Mouse (Mus musculus): ENCODE results near the gene Igfals. TPM values are rescaled to one million over a fixed set of nuclear protein-coding genes. Genes with fewer than 3 reads are reported as not detected.

The Igfals gene
- polyA plus RNA-seq, 1 experiment = 0.25 TPM

DNA sequence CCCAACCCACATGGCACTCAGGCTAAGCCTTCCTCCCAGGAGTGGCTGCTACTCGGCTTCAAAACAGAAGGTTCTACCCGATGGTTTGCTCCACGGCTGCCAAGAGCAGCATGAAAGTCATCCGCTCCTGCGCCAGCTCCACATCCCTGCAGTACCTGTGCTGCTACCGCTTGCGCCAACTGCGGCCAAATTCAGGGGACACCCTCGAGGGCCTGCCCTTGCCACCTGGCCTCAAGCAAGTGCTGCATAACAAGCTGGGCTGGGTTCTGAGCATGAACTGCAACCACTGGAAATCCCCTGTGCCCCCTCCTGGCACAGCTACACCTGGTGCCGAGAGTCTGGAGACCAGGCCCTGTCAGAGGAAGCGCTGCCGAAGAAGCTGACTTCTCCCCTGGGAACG, 25.5 kb downstream of the Igfals start:
- TF ChIP-seq FLI1 (IDR thresholded peaks at IDR 0.05; ENCODE audit: low read length) (no peak), GATA1 (IDR thresholded peaks at IDR 0.05; ENCODE audit: borderline replicate concordance, low read length) (no peak)
- Histone ChIP-seq H3K36me3 (replicated peaks; ENCODE audit: low read length) (peaks cover 57% of the 10 kb centered on the region), H3K4me3 (replicated peaks) (no peak overlapping the region), H3K4me1 (peaks cover 68% of the 10 kb centered on the region), H3K27me3 (replicated peaks) (no peaks in the 10 kb centered on the region), H3K9me3 (no peaks in the 10 kb centered on the region)

DNA sequence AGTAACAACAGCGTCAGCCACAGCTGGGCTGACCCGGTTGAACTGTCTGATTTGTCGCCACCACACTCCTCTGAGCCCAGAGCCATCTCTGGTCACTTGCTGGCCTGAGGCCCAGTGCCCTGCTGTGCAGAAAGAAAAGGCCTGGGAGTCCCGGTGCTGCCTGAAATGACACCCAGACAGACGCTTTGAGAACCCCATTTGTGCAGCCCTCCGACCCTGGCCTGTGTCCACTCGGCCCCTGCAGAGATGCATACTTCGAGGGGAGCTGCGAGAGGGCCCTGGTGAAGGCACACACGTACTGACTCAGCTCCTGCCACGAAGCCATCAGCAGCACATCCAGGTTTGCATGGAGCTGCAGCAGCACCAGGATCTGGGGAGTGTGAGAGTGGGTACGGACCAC, 27.0 kb downstream of the Igfals start:
- Histone ChIP-seq H3K9me3 (no peaks in the 10 kb centered on the region), H3K4me3 (replicated peaks) (peak overlapping the region; percentile 53), H3K36me3 (replicated peaks; ENCODE audit: low read length) (peaks cover 68% of the 10 kb centered on the region), H3K4me1 (peaks cover 75% of the 10 kb centered on the region), H3K27me3 (replicated peaks) (no peaks in the 10 kb centered on the region)
- TF ChIP-seq FLI1 (IDR thresholded peaks at IDR 0.05; ENCODE audit: low read length) = no peak
- TF ChIP-seq GATA1 (IDR thresholded peaks at IDR 0.05; ENCODE audit: borderline replicate concordance, low read length) = no peak

DNA sequence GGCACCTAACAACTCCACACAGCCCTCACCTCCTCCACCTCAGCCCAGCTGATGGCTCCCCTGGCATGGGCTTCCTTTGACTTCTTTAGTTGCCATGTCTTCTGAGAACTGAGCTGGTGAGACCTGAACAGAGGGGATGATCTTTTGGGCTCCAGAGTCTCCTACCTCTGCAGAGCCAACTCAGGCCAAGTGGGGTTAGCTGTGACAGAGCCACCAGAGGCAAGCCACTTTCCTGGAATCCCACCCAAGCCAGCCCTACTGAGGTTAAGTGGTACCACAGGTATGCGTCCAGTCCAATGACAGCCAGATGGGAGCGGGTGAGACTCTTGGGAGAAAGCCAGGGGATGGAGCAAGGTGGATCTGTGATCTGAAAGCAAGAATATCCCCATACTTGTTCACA, 27.5 kb downstream of the Igfals start:
- Histone ChIP-seq H3K36me3 (replicated peaks; ENCODE audit: low read length) (peaks cover 70% of the 10 kb centered on the region), H3K9me3 (no peaks in the 10 kb centered on the region), H3K4me3 (replicated peaks) (peak overlapping the region; percentile 53), H3K4me1 (peaks cover 74% of the 10 kb centered on the region), H3K27me3 (replicated peaks) (no peaks in the 10 kb centered on the region)
- TF ChIP-seq FLI1 (IDR thresholded peaks at IDR 0.05; ENCODE audit: low read length) (no peak), GATA1 (IDR thresholded peaks at IDR 0.05; ENCODE audit: borderline replicate concordance, low read length) (no peak)

DNA sequence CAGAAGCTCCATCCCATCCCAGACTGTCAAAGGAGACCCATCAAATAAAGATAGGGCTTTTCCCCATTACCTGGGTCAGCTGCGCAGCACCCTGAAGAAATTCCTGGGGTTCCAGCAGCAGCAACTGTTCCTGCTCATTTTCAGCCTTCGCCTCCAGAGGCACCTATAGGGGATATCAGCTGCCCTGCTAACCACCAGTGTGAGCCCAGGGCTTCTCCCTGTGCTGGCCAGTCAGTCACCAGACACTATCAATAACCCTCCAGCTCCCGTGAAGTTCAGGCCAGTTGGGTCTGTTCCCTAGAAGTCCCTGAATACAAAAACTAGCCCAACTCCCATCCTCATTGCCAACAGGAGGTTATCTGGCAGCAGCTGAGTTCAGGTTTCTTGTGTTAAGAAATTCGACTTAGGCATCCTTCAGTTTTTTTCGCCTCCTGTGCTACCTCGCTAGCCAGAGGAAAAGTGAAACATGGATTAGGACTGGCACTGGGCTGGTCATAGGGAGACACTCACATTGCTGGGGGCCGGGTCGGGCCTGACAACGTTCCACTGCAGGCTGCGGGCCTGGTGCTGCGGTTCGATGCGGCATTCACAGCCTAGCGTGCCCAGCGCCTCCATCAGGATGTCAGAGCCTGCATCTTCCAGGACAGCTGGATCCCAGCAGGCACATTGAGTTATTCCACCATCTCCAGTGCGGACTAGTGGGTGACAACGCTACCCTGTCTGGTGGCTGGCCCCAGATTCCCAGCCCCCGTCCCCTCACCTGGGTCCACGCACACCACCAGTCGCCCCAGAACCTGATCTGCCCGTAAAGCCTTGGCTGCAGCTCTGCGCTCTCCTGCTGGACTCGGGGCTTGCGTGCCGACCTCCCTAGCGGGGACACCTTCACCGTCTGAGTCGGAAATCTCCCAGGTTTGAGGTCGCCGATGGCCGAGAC, 28.5 kb downstream of the Igfals start:
- Histone ChIP-seq H3K36me3 (replicated peaks; ENCODE audit: low read length) (peaks cover 72% of the 10 kb centered on the region), H3K4me3 (replicated peaks) (peak overlapping the region; percentile 94), H3K9me3 (no peaks in the 10 kb centered on the region), H3K4me1 (peaks cover 77% of the 10 kb centered on the region), H3K27me3 (replicated peaks) (no peaks in the 10 kb centered on the region)
- TF ChIP-seq GATA1 (IDR thresholded peaks at IDR 0.05; ENCODE audit: borderline replicate concordance, low read length) = no peak
- TF ChIP-seq FLI1 (IDR thresholded peaks at IDR 0.05; ENCODE audit: low read length) = no peak

DNA sequence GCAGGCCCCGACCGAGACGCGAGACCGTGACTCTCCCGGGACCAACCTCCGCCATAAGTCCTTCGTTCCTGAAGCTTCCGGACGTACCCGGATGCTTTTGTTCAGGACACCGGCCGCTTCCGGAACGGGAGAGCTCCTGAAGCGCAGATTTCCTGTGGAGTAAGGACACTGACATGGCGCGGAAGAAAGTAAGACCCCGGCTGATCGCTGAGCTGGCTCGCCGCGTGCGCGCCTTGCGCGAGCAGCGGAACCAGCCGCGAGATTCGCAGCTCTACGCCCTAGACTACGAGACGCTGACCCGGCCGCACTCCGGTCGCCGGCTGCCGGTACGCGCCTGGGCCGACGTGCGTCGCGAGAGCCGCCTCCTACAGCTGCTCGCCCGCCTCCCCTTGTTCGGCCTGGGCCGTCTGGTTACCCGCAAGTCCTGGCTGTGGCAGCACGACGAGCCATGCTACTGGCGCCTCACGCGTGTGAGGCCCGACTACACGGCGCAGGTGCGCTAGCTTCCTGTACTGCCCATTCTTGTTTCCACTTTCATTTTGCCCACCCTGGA, 29.3 kb downstream of the Igfals start, which contains the start of the genes Eme2 and Mrps34:
Eme2 (minus strand) TSS at position 93 of the 553 bp plus-strand sequence.
Mrps34 (plus strand) TSS at position 122 of the 553 bp plus-strand sequence.
- peaks cover 72% of the 10 kb centered on the region for H3K36me3 ChIP-seq (replicated peaks; ENCODE audit: low read length)
- H3K27me3 ChIP-seq (replicated peaks) = no peaks in the 10 kb centered on the region
- peak within 1 kb of the TSS; percentile 94 for H3K4me3 ChIP-seq (replicated peaks)
- TF ChIP-seq FLI1 (IDR thresholded peaks at IDR 0.05; ENCODE audit: low read length) (peak; percentile 77; the same call in 1 of the 2 replicates), GATA1 (IDR thresholded peaks at IDR 0.05; ENCODE audit: borderline replicate concordance, low read length) (no peak)
- H3K9me3 ChIP-seq = no peaks in the 10 kb centered on the region
- peaks cover 82% of the 10 kb centered on the region for H3K4me1 ChIP-seq

DNA sequence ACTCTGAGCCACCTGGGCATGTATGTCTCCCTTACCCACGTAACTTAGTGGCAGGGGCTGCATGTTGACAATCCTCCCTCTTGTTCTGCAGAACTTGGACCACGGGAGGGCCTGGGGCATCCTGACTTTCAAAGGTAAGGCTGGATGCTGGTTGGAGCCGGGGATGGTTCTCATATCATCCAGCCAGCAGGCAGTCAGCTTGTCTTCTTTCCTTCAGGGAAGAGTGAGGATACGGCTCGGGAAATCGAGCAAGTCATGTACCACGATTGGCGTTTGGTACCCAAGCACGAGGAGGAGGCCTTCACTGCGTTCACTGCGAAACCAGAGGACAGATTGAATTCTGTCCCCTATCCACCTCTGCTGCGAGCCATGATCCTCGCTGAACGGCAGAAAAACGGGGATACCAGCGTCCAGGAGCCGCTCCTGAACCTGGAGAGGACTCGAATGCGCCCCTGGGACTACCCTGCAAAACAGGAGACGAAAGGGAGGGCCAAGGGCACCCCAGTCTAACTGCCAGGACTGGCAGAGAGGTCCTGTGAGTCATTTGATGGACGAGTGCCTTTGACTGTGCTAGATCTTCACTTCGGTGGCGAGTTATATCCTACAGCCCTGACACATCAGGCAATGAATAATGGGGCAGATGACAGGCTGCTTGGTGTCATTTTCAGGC, 29.9 kb downstream of the Igfals start:
- TF ChIP-seq FLI1 (IDR thresholded peaks at IDR 0.05; ENCODE audit: low read length) (no peak), GATA1 (IDR thresholded peaks at IDR 0.05; ENCODE audit: borderline replicate concordance, low read length) (no peak)
- H3K36me3 ChIP-seq (replicated peaks; ENCODE audit: low read length) = peaks cover 72% of the 10 kb centered on the region
- H3K9me3 ChIP-seq = no peaks in the 10 kb centered on the region
- peaks cover 76% of the 10 kb centered on the region for H3K4me1 ChIP-seq
- peak overlapping the region; percentile 94 for H3K4me3 ChIP-seq (replicated peaks)
- no peaks in the 10 kb centered on the region for H3K27me3 ChIP-seq (replicated peaks)

DNA sequence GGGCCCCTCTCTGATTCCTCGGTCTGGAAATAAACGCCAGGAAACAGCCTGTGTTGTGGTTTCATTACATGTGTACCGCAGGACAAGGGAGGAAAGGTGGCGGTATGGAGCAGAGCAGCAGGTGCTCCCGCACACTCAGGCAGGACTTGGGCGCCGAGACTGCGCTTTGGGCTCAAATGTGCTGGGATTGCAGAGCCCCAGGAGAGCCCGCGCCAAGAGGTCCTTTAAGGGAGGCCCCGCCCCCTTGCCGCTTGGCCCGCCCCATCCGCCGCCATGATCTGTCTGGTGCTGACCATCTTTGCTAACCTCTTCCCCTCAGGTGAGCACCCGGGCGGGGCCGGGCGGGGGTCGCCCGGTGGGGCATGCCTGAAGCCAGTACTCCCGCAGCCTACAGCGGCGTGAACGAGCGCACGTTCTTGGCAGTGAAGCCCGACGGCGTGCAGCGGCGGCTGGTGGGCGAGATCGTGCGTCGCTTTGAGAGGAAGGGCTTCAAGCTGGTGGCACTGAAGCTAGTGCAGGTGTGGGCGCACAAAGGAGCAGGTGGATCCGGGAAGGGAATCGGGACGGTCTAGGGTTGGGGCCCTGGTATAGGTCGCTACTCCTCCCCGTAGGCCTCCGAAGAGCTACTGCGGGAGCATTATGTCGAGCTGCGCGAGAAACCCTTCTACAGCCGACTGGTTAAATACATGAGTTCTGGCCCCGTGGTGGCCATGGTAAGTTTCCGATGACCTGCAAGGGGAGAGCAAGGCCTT, 30.6 kb downstream of the Igfals start, which contains the start of gene Nme3:
Nme3 (plus strand) TSS at position 260 of the 752 bp plus-strand sequence.
- H3K4me1 ChIP-seq = peaks cover 69% of the 10 kb centered on the region
- TF ChIP-seq FLI1 (IDR thresholded peaks at IDR 0.05; ENCODE audit: low read length) (no peak), GATA1 (IDR thresholded peaks at IDR 0.05; ENCODE audit: borderline replicate concordance, low read length) (no peak)
- peaks cover 72% of the 10 kb centered on the region for H3K36me3 ChIP-seq (replicated peaks; ENCODE audit: low read length)

DNA sequence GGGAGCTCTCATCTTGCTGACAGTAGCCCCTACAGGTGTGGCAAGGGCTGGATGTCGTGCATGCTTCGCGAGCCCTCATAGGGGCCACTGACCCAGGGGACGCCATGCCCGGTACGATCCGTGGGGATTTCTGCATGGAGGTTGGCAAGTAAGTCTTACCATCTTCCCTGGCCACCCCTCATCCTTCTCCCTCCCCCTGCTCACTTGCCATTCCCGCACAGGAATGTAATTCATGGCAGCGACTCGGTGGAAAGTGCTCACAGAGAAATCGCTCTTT, 31.1 kb downstream of the Igfals start:
- Histone ChIP-seq H3K36me3 (replicated peaks; ENCODE audit: low read length) (peaks cover 75% of the 10 kb centered on the region), H3K4me1 (peaks cover 69% of the 10 kb centered on the region), H3K27me3 (replicated peaks) (no peaks in the 10 kb centered on the region), H3K4me3 (replicated peaks) (peak overlapping the region; percentile 94), H3K9me3 (no peaks in the 10 kb centered on the region)
- TF ChIP-seq FLI1 (IDR thresholded peaks at IDR 0.05; ENCODE audit: low read length) (no peak), GATA1 (IDR thresholded peaks at IDR 0.05; ENCODE audit: borderline replicate concordance, low read length) (no peak)

More for the DNA sequence above, 30.6 kb downstream of the Igfals start, which contains the start of gene Nme3:
- Histone ChIP-seq H3K9me3 (no peaks in the 10 kb centered on the region), H3K27me3 (replicated peaks) (no peaks in the 10 kb centered on the region), H3K4me3 (replicated peaks) (peak within 1 kb of the TSS; percentile 94)

DNA sequence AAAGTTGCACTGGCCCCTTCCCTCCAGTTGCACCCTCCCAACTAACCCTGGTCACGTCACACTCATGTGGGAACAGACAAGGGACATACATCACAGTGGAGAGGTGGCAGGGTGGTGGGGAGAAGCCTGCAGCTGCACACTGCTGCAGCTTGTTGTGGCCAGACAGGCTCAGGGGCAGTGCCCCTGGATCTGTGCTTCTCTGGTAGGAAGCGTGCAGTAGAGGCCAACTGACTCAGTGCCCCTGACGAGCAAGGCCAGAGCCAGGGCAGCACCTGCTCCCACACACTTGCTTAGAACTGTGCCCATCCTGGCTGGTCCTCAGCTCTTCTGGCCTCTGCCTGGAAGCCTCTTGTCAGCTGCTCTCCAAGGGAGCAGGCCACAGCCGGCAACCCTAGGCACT, 31.8 kb downstream of the Igfals start:
- H3K36me3 ChIP-seq (replicated peaks; ENCODE audit: low read length) = peaks cover 75% of the 10 kb centered on the region

More for the DNA sequence above, 31.8 kb downstream of the Igfals start:
- H3K4me1 ChIP-seq = peaks cover 66% of the 10 kb centered on the region
- peak overlapping the region; percentile 25 for H3K4me3 ChIP-seq (replicated peaks)
- H3K9me3 ChIP-seq = no peaks in the 10 kb centered on the region
- TF ChIP-seq GATA1 (IDR thresholded peaks at IDR 0.05; ENCODE audit: borderline replicate concordance, low read length) (no peak), FLI1 (IDR thresholded peaks at IDR 0.05; ENCODE audit: low read length) (no peak)
- H3K27me3 ChIP-seq (replicated peaks) = no peaks in the 10 kb centered on the region
